Mouse (Mus musculus) bone marrow, adult 2 months (tissue): ENCODE measurements around the gene Msl1. TPM values are rescaled to one million over a fixed set of nuclear protein-coding genes. Genes with fewer than 3 reads are reported as not detected.
"Not testable (repeated sequence)": the region's sequence is repeated elsewhere in the genome, so short reads cannot be mapped to it uniquely, and the experiment has no call there.

Experiments used
- H3K27ac ChIP-seq: fragments of 200-500 bp; 2 replicates; pipeline ENCODE4 v1.5.1; 2012; ENCODE audit warnings: low read depth, mild to moderate bottlenecking, control low read depth, inconsistent platforms, low read length; ENCODE audit not compliant: control insufficient read depth, poor library complexity, insufficient read depth
- H3K4me1 ChIP-seq: fragments of 200-500 bp; 2 replicates; pipeline ENCODE4 v1.6.1; 2011; ENCODE audit warnings: low read length; ENCODE audit not compliant: control insufficient read depth, insufficient read depth
- H3K4me3 ChIP-seq: fragments of 200-500 bp; replicated peaks from 2 replicates; pipeline ENCODE3; 2011; ENCODE audit warnings: mild to moderate bottlenecking, low read depth, low read length, control low read depth; ENCODE audit not compliant: control insufficient read depth
- CTCF ChIP-seq: fragments of 200-500 bp; IDR thresholded peaks from 2 replicates; pipeline ENCODE4 v1.5.1; 2011; ENCODE audit warnings: low read length, control low read depth; ENCODE audit not compliant: control insufficient read depth, insufficient read depth
- POLR2A ChIP-seq: fragments of 200-500 bp; IDR thresholded peaks from 2 replicates; pipeline ENCODE4 v1.6.1; 2011; ENCODE audit warnings: low read depth, mild to moderate bottlenecking, control low read depth, low read length, borderline replicate concordance; ENCODE audit not compliant: control insufficient read depth
- WGBS: fragments of 180-500 bp; shearing (Covaris S2); methylation state at CpG from one replicate; pipeline ENCODE4 v1.1.7; 2018; 5-methylcytosine and 5-hydroxymethylcytosine counted together
- polyA plus RNA-seq: library from polyadenylated mRNA; stranded (reverse); fragments of >200 nt; gene quantifications from 2 replicates; pipeline ENCODE4 v1.2.4, GENCODE M21; 2011; ENCODE audit warnings: low replicate concordance; ENCODE audit not compliant: missing spikeins, insufficient read depth, insufficient read length

Msl1 gene
- polyA plus RNA-seq, 1 experiment: 69.9 TPM

DNA sequence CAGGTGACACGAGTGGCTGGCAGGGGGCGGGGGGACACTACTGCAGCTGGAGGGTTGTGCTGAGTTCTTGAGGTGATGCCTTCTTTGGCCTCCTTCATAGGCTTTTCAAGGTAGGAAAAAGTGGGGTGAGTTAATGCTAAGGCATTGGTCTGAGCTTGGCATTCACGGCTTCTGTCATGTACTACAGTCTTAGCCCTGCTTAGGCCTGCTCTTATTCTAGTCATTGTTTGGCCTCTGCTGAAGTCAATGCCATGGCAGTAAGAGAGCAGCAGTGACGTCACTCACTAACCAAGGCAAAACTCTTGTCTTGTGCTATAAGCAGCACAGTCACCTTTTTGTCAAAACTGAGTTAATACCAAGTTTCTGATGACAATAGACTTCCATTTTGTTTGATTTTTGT lies 2.6 kb downstream of the Msl1 start:
- WGBS: 59% methylated on average over 4 of the region's 4 CpGs
- H3K27ac ChIP-seq: no peak overlapping the region
- TF ChIP-seq CTCF (no peak), POLR2A (no peak)
- peak overlapping the region; percentile 32 for H3K4me3 ChIP-seq
- peaks cover 3% of the 10 kb centered on the region; the same call in 1 of the 2 replicates for H3K4me1 ChIP-seq

DNA sequence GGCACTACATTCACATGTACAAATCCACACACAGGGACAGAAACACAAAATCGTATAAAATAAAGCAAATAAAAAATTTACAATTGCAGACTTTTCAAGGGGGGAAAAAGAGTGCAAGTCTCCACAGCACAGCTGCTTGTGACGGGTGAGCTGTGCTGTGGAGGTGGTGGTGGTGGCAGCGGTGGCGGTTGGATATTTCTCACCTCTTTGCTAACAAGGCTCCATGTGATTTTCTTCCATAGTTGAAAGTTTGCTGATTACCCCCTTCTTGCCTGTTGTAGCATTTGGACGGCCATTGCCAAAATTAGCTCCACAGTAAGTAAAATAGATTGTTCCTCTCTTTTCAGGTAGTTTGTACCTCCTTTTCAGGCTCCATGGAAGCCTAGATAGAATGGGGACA lies 9.3 kb downstream of the Msl1 start, which contains the start of gene Casc3:
Casc3 (plus strand) TSS at position 301 of the 400 bp plus-strand sequence.
- WGBS: 91% methylated on average over 5 of the region's 5 CpGs
- no peak within 1 kb of the TSS for H3K27ac ChIP-seq

GRCm38 (mm10) chr11:98808417-98808816 lies 13.1 kb downstream of the Msl1 start:
- Histone ChIP-seq H3K4me3 (no peak overlapping the region), H3K27ac (no peak overlapping the region), H3K4me1 (no peaks in the 10 kb centered on the region)
- no peak for TF ChIP-seq CTCF
- TF ChIP-seq POLR2A: no peak
- 81% methylated on average over 2 of the region's 2 CpGs for WGBS

More for the DNA sequence above, 9.3 kb downstream of the Msl1 start, which contains the start of gene Casc3:
- TF ChIP-seq CTCF (no peak), POLR2A (no peak)
- no peaks in the 10 kb centered on the region for H3K4me1 ChIP-seq
- H3K4me3 ChIP-seq: no peak within 1 kb of the TSS

- WGBS: under 1% methylated on average over 84 of the region's 84 CpGs
- Histone ChIP-seq H3K4me1 (no peaks in the 10 kb centered on the region), H3K4me3 (peak overlapping the region; percentile 80), H3K27ac (peak overlapping the region; percentile 97)
- TF ChIP-seq CTCF: peak; percentile 15; the same call in 1 of the 2 replicates
- TF ChIP-seq POLR2A: peak; percentile 94
Observed at GRCm38 (mm10) chr11:98809457-98810290, 14.4 kb downstream of the Msl1 start.

GRCm38 (mm10) chr11:98810686-98811085 lies 15.4 kb downstream of the Msl1 start:
- 64% methylated on average over 7 of the region's 7 CpGs for WGBS
- no peak overlapping the region for H3K27ac ChIP-seq
- peak overlapping the region; percentile 80 for H3K4me3 ChIP-seq
- no peaks in the 10 kb centered on the region for H3K4me1 ChIP-seq
- TF ChIP-seq POLR2A (no peak), CTCF (no peak)

DNA sequence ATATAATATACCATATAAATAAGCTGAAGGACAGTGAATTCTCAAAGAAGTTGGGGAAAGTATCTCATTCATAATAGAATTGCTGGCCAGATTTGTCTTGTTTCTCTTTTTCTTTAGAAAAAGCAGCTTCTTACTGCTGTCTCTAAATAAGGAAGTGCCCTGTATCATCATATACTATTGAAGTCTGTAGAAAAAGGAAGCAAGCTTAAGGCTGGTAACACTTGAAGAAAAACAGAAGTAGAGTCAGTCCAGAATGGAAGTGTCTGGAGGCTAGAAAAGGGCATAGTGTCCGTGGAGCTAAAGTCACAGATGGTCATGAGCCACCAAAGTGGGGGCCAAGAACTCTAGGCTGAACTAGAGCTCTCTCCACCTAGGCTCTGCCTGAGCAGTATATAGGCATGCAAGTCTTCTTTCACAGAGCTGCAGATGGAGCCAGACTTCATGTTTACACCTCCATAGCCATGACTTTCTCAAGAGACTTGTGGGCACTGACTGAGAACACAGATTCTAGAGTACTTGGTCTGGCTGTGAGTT lies 21.5 kb downstream of the Msl1 start:
- Histone ChIP-seq H3K27ac (peak overlapping the region; percentile 78; the same call in 1 of the 2 replicates), H3K4me1 (peaks cover 1% of the 10 kb centered on the region; the same call in 1 of the 2 replicates), H3K4me3 (no peak overlapping the region)
- TF ChIP-seq POLR2A: no peak
- TF ChIP-seq CTCF: no peak
- WGBS: 21% methylated on average over 1 of the region's 1 CpGs

GRCm38 (mm10) chr11:98820968-98821367 lies 25.7 kb downstream of the Msl1 start:
- Histone ChIP-seq H3K4me3 (no peak overlapping the region), H3K4me1 (peaks cover 1% of the 10 kb centered on the region; the same call in 1 of the 2 replicates), H3K27ac (no peak overlapping the region)
- whole genome bisulfite sequencing: 61% methylated on average over 5 of the region's 5 CpGs
- TF ChIP-seq CTCF (no peak), POLR2A (no peak)

DNA sequence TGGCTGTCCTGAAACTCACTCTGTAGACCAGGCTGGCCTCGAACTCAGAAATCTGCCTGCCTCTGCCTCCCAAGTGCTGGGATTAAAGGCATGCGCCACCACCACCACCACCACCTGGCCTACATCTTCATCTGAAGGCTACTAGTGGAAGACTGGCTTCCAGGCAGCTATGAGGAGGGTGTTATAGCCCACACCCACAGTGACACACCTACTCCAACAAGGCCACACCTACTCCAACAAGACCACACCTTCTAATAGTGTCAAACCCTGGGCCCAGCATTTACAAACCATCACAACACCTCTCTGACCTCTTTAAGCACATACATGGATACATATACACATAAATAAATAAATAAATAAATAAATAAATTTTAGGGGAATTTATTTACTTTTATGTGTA lies 30.8 kb downstream of the Msl1 start:
- not testable (repeated sequence) for H3K4me1 ChIP-seq, H3K27ac ChIP-seq, H3K4me3 ChIP-seq
- 88% methylated on average over 2 of the region's 2 CpGs for WGBS

- no peak for TF ChIP-seq CTCF
- TF ChIP-seq POLR2A: no peak
- Histone ChIP-seq H3K4me1 (no peaks in the 10 kb centered on the region; the same call in 1 of the 2 replicates), H3K4me3 (no peak overlapping the region), H3K27ac (no peak overlapping the region)
- WGBS: 69% methylated on average over 2 of the region's 2 CpGs
Observed at GRCm38 (mm10) chr11:98827877-98828276, 32.6 kb downstream of the Msl1 start.
